Mouse (Mus musculus) heart, postnatal 0 days (tissue): ENCODE measurements at regions not wholly inside any gene's neighbourhood (a gene's known extent, or its start where the extent isn't known, plus 50 kb on each side); places are given as distances from the start of the nearest gene placed in this dataset.

Source experiments
- ATAC-seq: fragments of 200-750 bp; cut with Nextera tagmentation; 2 replicates; pipeline ENCODE4 v1.8.0; 2017; ENCODE audit warnings: low read depth, moderate number of reproducible peaks, moderate library complexity; ENCODE audit not compliant: insufficient read depth
- DNase-seq: peaks from one replicate; pipeline ENCODE4 v3.0.0-alpha.2; 2016; ENCODE audit warnings: low spot score
- H3K27ac ChIP-seq: fragments of 300-500 bp; sonication (generic); 2 replicates; pipeline ENCODE4 v1.5.1; 2014; ENCODE audit warnings: low read depth, mild to moderate bottlenecking
- H3K27me3 ChIP-seq: fragments of 300-500 bp; sonication (generic); 2 replicates; pipeline ENCODE4 v1.6.1; 2014; ENCODE audit warnings: low read length, mixed read lengths; ENCODE audit not compliant: control insufficient read depth, insufficient read depth
- H3K36me3 ChIP-seq: fragments of 300-500 bp; sonication (generic); replicated peaks from 2 replicates; pipeline ENCODE4 v1.6.1; 2014; ENCODE audit warnings: low read length, mixed read lengths; ENCODE audit not compliant: control insufficient read depth, insufficient read depth
- H3K4me1 ChIP-seq: fragments of 300-500 bp; sonication (generic); 2 replicates; pipeline ENCODE4 v1.6.1; 2014; ENCODE audit warnings: antibody characterized with exemption; ENCODE audit not compliant: control insufficient read depth, insufficient read depth
- H3K4me2 ChIP-seq: fragments of 300-500 bp; sonication (generic); 2 replicates; pipeline ENCODE4 v1.6.1; 2014; ENCODE audit warnings: low read depth, mild to moderate bottlenecking, low read length, moderate library complexity
- H3K4me3 ChIP-seq: fragments of 300-500 bp; sonication (generic); 2 replicates; pipeline ENCODE4 v1.5.1; 2014; ENCODE audit warnings: low read depth, low read length
- H3K9ac ChIP-seq: fragments of 300-500 bp; sonication (generic); replicated peaks from 2 replicates; pipeline ENCODE4 v1.6.1; 2014; ENCODE audit warnings: low read depth, low read length, mixed read lengths
- H3K9me3 ChIP-seq: fragments of 300-500 bp; sonication (generic); replicated peaks from 2 replicates; pipeline ENCODE4 v1.6.1; 2016; ENCODE audit warnings: low read length; ENCODE audit not compliant: control insufficient read depth
- CTCF ChIP-seq: IDR thresholded peaks from 2 replicates; pipeline ENCODE4 v1.5.1; 2016; ENCODE audit warnings: antibody characterized with exemption, control low read depth, low read depth
- EP300 ChIP-seq: IDR thresholded peaks from 2 replicates; pipeline ENCODE4 v1.6.1; 2016; ENCODE audit warnings: antibody characterized with exemption, low read depth
- WGBS: fragments of 180-500 bp; shearing (Covaris S2); extraction: QIAGEN DNeasy Blood & Tissue Kit; methylation state at CpG from one replicate; pipeline ENCODE4 v1.1.7; 2014; 5-methylcytosine and 5-hydroxymethylcytosine counted together

GRCm38 (mm10) chr6:98118355-98119150 lies 224.0 kb downstream of the Gm765 start:
- 39% methylated on average over 9 of the region's 9 CpGs for WGBS
- peaks cover 12% of the 10 kb centered on the region for H3K4me1 ChIP-seq

DNA sequence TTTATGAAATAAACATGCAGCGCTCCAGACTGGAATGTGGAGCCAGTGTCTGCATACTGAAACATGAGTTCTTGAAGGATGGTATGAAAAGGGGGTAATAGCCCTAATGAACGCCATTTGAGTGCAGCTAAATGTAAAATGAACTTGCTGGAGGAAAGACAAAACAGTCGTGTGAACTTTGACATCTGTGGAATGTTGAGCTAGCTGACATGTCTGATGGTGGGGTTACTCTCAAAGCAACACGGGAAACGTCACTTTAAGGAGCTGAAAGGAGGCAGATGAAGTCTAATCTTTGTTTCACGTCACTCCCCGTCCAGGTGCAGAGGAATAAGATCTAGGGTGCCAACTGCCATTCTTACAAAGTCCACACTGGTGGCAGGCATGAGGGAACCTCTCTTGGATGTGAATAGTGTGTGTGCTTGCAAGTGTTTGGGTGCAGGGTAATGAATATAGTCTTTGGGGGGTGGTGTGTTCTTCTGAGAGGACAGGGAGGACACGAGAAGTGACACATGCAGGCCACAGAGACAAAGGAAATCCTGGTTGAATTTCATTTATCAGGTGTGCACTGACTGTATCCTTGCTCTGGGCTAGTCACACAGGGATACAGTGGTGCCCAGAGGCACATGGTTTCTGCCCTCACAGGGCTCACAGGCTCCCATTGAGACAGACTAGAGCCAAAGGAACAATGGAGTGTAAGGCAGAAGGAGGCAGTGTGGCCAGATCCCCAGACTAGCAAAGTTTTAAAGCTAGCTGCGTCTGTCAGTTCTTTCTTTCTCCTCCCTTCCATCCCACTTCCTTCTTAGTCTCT lies 228.0 kb downstream of the Gm765 start:
- H3K9ac ChIP-seq, result no peak overlapping the region
- H3K4me2 ChIP-seq, result no peak overlapping the region
- no peaks in the 10 kb centered on the region for H3K36me3 ChIP-seq
- WGBS, result 30% methylated on average over 9 of the region's 9 CpGs
- peaks cover 13% of the 10 kb centered on the region for H3K4me1 ChIP-seq
- H3K9me3 ChIP-seq, result no peaks in the 10 kb centered on the region
- no peak for DNase-seq
- ATAC-seq, result no peak
- no peaks in the 10 kb centered on the region for H3K27me3 ChIP-seq
- peak overlapping the region; percentile 26; the same call in 1 of the 2 replicates for H3K27ac ChIP-seq
- H3K4me3 ChIP-seq, result no peak overlapping the region
- TF ChIP-seq CTCF, result no peak
- TF ChIP-seq EP300, result no peak

More at GRCm38 (mm10) chr6:98118355-98119150, 224.0 kb downstream of the Gm765 start:
- H3K4me2 ChIP-seq, result peak overlapping the region; percentile 2; the same call in 1 of the 2 replicates
- ATAC-seq, result no peak
- H3K27me3 ChIP-seq, result no peaks in the 10 kb centered on the region
- H3K27ac ChIP-seq, result no peak overlapping the region
- no peak for DNase-seq
- TF ChIP-seq CTCF (no peak), EP300 (no peak)
- H3K9ac ChIP-seq, result no peak overlapping the region
- no peaks in the 10 kb centered on the region for H3K36me3 ChIP-seq
- no peak overlapping the region for H3K4me3 ChIP-seq
- no peaks in the 10 kb centered on the region for H3K9me3 ChIP-seq

DNA sequence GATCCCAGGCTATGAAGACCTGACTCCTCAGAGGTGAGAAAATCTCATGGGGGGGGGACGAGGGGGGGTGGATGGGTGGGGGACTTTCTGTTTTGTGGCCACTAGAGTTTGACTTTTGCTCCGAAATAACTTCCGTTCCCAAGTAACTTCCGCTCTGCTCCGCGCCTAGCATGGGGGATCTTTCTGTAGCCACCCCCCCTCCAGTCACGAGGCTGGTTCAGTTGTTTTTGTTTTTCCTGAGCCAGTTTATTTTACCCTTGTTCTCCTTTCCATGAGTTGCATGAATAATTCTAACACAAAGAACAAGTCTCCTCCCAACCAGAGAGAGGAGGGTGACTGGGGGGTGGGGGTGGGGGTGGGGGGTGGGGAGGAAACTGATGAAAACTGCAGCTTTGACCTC lies 228.8 kb downstream of the Gm765 start:
- no peak overlapping the region for H3K4me3 ChIP-seq
- no peak overlapping the region for H3K9ac ChIP-seq
- H3K9me3 ChIP-seq, result no peaks in the 10 kb centered on the region
- H3K27me3 ChIP-seq, result no peaks in the 10 kb centered on the region
- ATAC-seq (no peak), DNase-seq (no peak)
- peaks cover 12% of the 10 kb centered on the region for H3K4me1 ChIP-seq
- peak overlapping the region; percentile 27 for H3K4me2 ChIP-seq
- TF ChIP-seq EP300 (no peak), CTCF (no peak)
- 42% methylated on average over 7 of the region's 7 CpGs for WGBS
- peak overlapping the region; percentile 26; the same call in 1 of the 2 replicates for H3K27ac ChIP-seq
- H3K36me3 ChIP-seq, result no peaks in the 10 kb centered on the region

- no peak overlapping the region for H3K4me3 ChIP-seq
- 86% methylated on average over 7 of the region's 7 CpGs for WGBS
- H3K4me2 ChIP-seq, result no peak overlapping the region
- no peak for DNase-seq
- H3K9me3 ChIP-seq, result no peaks in the 10 kb centered on the region
- H3K27me3 ChIP-seq, result no peaks in the 10 kb centered on the region
- H3K4me1 ChIP-seq, result peaks cover 4% of the 10 kb centered on the region
- H3K9ac ChIP-seq, result no peak overlapping the region
- TF ChIP-seq CTCF (no peak), EP300 (no peak)
- ATAC-seq, result no peak
- no peak overlapping the region for H3K27ac ChIP-seq
- H3K36me3 ChIP-seq, result no peaks in the 10 kb centered on the region
Measured at GRCm38 (mm10) chr6:98112495-98113115, 229.9 kb downstream of the Gm765 start.

GRCm38 (mm10) chr6:98107123-98107522 lies 235.4 kb downstream of the Gm765 start:
- WGBS, result 81% methylated on average over 5 of the region's 5 CpGs
- no peaks in the 10 kb centered on the region for H3K36me3 ChIP-seq
- ATAC-seq (no peak), DNase-seq (no peak)
- H3K27me3 ChIP-seq, result no peaks in the 10 kb centered on the region
- H3K27ac ChIP-seq, result no peak overlapping the region
- no peaks in the 10 kb centered on the region for H3K9me3 ChIP-seq
- H3K4me1 ChIP-seq, result no peaks in the 10 kb centered on the region; the same call in 1 of the 2 replicates
- TF ChIP-seq EP300 (no peak), CTCF (no peak)
- H3K9ac ChIP-seq, result no peak overlapping the region
- no peak overlapping the region for H3K4me3 ChIP-seq
- H3K4me2 ChIP-seq, result no peak overlapping the region
